Mouse (Mus musculus) layer of hippocampus, postnatal 25 days (tissue): ENCODE results near the gene Hsd3b1. TPM values are rescaled to one million over a fixed set of nuclear protein-coding genes. Genes with fewer than 3 reads are reported as not detected.
"Not testable (repeated sequence)": the region's sequence is repeated elsewhere in the genome, so short reads cannot be mapped to it uniquely, and the experiment has no call there.

Source experiments
- DNase-seq, 2 experiments: peaks; one replicate each; pipeline ENCODE4 v3.0.0; 2022; ENCODE audit warnings: mixed read lengths in 2 of 2, low spot score in 1 of 2; ENCODE audit errors: extremely low spot score in 1 of 2
- total RNA-seq, 2 experiments: library from RNA; stranded (reverse); gene quantifications; 2 replicates each; pipeline ENCODE4 v1.2.3; 2021

Gene Hsd3b1
- not detected for total RNA-seq

DNA sequence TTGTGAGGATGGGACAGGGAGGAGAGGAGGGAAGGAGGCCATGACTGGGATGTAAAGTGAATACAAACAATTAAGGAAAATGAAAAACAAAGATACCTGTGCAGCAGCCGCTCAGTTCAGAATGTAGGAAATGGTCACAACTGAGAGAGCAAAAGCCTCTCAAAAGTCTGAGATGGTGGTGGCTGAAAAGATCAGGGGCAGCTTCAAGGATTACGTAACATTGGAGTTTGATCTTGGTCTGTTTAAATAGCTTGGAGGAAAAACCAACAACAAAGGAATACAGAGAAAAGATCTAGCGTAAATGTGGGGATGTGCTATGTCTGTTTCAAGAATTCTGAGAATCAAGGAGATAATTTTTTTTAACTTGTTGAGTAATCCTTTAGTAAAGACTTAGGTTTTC, at the start of gene Hsd3b1:
Gene Hsd3b1, minus strand, starts transcription at position 219 of the 400 bp plus-strand sequence.
- no peak for DNase-seq

DNA sequence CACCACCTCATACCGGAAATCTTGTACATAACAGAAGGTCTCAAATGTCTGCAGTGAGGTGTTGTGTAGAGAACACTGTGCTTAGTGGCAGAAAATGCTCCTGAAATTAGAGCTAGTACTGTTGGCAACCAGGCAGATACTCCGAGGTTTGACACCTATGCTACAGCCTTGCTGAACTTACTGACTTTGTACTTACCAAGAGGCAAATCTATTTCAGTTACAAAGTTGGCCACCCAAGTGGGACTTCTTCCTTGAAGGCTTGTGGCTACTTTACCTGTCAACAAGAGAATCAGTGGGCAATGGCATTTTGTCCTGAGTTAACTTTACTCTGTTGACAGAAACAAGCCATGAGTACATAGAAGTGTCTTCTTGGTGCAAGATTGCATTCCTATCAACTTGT, 38.0 kb upstream of the Hsd3b1 start:
- DNase-seq: no peak

DNA sequence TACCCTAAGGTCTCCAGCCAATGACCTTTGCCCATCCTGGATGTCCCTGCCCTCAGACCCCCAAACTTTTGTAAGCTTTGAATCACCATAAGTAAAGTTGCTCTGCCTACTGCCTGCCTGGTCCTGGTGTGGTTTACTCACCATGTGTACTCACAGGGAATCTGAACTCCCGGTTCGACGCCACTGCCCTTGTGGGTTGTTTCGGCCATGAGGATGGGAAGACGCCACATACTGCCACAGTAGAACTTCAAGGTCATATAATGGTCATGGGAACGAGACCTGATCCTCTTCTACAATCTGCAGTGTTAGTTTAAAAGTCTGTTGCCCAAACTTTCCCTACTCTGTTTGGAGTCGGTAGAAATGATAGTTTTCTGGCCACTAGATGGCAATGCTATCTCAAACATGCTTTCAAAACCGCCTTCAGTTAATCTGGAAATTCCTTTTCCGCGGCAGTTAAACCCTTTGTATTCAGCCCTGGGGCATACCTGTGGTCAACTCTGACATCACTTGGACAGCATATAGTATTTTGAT, 35.5 kb upstream of the Hsd3b1 start:
- DNase-seq: no peak

DNA sequence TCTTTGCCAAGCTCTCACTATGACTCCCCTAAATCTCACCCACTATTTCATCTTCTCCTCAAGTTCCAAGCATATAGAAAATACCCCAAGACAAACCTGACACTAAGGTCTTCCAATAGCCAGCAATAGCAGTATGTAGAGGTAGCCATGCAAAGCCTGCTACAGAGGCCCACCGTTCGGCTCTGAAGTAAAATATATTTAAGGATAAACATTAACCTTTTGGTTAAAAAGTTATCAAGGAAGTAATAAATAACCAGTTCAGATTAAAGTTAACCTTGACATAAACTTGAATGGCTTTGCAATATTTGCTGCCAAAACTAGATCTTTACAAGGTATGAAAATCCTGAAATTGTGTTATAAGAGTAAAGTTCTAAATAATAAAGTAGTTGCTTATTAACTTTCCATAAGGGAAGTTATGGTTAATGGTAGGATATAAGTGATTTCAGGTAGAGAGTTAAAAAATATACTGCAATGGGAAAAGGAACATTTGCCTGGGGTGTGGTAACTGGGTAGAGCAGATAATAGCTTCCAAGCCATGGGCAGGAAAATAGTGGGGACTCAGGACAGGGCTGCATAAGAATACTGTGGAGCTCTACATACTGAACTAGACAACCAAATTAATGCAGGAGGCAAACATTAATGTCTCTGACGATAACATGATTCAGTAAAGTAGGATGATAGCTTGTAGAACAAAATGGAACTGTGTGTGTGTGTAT, 33.6 kb upstream of the Hsd3b1 start, which contains the start of gene Hao2:
Gene Hao2, minus strand, starts transcription at position 183 of the 716 bp plus-strand sequence.
- DNase-seq: no peak

DNA sequence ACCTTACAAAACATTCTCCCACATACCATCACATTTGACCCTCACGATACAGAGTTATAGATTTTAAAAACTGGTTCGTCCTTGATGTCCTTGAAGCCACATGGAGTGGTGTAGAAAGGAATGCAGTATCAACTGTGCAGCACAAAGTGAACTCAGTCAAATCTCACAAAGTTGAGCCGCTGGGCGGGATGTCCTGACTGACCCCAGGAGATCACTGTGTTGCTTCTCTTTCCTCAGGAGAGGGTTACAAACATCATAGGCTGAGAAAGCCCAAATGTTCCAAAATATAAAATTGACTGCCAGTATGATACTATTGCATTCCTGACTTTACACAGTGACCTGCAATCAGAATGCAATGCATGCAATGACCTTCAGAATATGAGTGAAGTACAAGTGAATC, 30.8 kb upstream of the Hsd3b1 start:
- DNase-seq: no peak

DNA sequence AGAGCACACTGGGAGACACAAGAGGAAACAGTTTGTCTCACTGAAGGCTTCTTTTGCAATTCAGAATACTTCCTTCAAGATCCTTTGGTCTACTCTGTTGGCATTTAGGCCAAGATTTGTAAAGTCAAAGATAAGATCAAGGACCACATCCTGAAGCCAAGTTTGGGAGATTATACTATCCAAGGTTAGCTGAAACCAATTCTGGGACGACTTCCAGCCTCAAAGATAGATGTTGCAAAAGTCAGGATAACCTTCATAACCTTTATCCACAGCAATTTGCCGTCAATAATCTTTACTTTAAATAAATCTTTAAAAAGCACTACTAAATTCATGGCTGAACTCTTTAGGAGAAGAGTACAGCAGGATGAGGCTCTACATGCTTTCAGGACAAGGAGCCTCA, 28.6 kb upstream of the Hsd3b1 start:
- DNase-seq: no peak

DNA sequence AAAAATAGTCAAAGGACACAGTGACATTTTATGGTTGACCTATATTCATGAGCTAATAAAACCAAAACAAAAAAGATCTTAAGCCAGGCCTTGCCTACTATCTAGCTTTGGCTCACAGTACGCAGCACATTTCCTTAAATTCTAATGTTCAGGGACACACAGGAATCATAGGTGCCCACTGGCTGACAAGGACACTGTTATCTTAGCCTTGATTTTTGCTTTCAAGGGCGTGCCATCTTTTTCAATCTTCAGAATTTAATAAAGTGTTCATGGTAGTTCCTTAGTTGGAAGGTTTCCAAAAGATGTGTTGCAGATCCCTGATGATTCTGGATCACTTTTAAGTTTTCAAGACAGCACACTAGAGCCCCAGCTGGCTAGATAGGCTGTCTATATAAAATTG, 21.2 kb upstream of the Hsd3b1 start:
- DNase-seq: no peak

DNA sequence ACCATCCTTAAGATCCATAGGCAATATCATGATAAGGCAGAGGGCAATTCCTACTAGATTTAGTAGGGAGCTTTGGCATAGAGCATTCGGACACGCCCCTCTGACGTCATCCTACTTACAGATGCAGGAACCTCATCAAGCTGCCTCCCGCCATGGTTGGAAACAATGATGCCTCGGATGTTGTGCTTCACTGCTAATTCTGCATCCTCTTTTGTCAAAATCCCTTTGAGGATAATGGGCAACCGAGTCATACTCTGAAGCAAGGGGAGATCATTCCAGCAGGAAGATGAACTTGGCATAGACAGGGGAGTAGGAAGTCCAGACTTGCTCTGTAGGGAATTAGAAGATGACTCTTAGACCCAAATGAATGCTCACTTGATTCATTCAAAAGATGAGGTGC, 20.6 kb upstream of the Hsd3b1 start:
- DNase-seq: no peak

DNA sequence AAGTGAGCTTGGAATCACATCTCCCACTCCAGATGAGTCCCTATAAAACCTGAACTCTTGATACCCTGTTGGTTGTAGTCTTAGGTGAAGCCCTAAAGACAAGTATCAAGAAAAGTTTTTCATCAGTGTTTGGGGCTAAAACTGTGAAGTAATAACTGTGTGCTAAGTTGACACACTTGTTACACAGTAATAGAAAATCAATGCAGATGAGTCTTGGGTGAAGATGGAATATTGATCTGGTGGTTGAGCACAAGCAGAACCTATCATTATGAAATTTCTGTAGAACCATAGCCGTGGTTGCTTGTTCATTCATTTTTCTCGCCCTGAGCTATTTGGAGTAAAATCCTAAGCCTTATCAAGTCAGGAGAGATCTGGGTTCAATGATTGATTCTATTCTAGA, 8.6 kb upstream of the Hsd3b1 start:
- DNase-seq: no peak

DNA sequence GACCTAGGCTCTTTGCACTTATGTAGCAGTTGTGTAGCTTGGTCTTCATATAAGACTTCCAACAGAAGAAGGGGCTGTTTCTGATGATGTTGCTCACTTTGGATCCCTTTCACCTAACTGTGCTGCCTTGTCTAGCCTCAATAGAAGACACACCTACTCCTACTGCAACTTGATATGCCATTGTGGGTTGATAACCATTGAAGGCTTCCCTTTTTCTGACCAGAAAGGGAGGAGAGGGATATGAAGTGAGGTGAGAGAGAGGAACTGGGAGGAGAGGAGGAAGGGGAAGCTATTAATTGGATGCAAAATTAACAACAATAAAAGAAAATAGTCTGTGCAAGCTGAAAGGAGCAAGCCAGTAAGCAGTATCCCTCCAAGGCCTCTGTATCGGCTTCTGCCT, 3.2 kb upstream of the Hsd3b1 start:
- no peak for DNase-seq

DNA sequence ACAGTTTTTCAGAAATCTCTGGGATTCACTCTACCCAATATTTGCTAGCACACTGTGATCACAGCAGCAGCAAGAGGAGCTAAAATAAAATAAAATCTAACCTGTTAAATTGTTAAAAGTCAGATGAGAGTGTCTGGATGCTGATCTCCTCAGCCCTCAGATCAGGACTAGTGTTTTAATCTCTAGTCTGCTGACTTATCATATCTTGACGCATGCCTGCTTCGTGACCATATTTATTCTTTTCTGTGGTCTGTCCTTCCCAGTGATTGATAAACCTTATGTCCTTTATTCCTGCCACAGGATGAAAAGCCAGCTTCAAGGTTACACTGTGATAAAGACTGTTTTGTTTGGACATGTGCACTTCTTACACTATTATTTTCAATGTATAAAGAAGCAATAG, 1.5 kb downstream of the Hsd3b1 start:
- DNase-seq: no peak

DNA sequence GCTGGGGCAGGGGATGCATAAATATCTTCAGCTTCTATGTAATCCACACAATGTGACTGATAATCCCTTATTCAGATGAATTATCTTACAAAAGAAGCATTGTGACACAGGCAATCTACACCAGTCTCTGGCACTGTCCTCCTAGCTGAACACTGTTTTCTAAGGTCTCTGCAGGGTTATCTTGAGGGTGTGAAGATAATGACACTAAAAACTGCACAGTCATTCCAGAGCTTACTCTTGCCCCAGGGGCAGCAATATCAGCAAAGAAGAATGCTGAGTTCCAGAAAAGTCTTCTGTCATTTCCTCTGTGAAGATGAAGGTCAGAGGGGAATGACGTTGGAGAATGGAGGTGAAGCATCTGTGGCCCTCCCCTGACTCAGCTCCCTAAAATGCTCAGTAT, 2.7 kb downstream of the Hsd3b1 start:
- DNase-seq: no peak

DNA sequence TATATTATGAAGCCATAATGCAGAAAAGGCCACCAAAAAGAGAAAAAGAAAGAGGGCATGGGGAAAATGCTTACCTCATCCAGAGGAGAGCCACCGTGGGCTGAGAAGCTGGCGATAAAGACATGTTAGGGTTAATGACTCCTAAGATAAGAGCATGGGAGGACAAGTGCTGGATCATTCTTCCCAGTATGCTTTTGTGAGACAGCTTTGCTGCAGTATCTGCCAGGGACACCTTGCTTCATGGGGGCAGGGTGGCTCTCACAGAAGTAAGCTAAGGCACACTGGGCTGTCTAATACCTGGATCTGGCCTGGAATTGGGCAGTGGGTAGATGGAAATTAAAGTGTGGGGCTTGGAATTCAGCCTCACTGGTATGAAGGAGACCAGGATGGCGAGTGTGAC, 4.4 kb downstream of the Hsd3b1 start:
- no peak for DNase-seq

DNA sequence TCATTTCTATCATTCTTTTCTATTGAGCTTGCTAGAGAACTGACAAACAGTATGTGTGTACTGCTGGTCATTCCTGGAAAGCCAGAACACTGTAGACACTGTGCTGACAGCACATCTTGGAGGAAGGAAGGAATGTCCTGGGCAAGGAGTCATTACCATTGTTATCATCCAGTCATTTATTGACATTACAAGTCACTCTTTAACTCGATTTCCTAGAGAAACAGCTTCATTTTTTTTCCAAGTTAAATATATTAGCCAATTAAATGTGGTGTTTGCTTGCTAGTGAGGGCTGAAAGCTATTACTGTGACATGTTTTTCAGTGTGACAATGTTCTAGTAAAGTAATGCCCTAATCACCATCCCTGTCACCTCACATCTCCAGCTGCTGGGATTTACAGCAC, 5.9 kb downstream of the Hsd3b1 start:
- no peak for DNase-seq

DNA sequence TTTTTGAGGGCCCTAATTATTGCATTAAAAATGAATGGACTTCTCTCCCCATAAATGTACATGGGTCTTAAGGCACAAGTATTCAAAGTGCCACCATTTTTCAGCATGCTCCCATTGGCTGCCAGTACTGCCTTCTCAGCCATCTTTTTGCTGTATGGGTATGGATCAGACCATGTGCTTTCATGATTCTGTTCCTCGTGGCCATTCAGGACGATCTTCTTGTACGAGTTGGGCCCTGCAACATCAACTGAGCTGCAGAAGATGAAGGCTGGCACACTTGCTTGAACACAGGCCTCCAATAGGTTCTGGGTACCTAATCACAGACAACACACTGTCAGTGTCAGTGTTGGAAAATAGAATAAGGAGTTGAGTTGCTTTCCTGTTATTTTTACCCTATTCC, 6.5 kb downstream of the Hsd3b1 start:
- DNase-seq: no peak

DNA sequence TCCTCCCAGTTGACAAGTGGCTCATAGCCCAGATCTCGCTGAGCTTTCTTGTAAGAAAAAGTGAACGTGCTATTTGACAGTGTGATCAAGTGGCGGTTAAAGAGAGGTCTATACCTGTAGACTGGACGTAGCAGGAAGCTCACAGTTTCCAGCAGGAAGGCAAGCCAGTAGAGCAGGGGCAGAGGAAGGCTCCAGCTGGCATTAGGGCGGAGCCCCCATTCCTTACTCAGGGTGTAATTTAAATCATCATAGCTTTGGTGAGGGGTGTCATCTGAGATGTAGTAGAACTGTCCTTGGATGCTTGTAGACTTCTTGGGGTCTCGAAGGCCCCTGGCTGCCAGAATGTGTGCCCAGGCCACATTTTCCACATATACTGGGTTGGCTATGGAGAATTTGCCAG, 7.0 kb downstream of the Hsd3b1 start:
- DNase-seq: no peak

DNA sequence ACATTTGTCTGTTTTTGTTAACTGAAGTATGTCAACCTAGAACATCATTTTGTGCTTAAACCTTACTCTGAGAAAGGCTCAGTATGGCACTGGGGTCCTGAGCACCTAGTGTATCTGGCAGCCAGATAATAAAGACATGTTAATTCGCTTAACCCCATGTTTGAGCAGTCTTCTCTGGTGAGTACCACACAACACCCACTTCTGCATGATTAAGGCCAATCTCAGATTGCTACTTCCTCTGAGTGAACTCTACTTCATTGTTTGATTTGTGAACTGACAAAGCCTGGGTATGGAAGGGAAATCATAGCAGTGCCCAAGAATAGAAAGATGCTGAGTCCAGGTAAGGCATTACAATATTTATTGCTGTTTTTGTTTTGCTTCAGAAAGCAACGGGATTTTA, 7.7 kb downstream of the Hsd3b1 start:
- DNase-seq: no peak

DNA sequence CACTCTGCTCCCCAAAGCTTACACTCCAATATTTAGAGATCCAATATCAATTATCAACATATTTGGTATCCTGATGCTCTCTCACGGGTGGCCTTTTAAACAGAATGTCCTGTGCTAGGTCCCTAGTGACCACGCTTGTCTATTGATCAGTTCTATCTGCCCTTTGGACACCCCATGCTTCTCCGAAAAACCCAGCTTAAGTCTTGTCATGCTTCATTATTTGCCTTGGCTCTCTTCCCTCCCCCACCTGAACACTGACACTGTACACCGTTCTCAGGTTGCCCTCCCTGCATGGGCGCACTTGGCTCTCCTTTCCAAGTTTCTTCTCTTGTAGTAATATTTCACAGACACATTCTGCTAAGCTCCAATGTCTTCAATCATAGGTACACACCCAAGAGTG, 9.3 kb downstream of the Hsd3b1 start:
- DNase-seq: no peak

DNA sequence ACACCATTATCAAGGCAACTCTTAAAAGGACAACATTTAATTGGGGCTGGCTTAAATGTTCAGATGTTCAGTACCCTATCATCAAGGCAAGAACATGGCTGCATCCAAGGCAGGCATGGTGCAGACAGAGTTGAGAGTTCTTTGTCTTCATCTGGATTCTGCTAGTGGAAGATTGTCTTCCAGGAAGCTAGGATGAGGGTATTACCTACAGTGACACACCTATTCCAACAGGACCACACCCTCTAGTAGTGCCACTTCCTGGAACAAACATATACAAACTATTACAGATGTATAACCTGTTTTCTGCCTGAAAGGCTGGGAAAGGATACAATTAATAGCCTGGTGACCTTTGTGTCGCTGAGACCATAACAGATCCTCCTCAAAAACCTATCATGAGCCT, 10.7 kb downstream of the Hsd3b1 start:
- no peak for DNase-seq

DNA sequence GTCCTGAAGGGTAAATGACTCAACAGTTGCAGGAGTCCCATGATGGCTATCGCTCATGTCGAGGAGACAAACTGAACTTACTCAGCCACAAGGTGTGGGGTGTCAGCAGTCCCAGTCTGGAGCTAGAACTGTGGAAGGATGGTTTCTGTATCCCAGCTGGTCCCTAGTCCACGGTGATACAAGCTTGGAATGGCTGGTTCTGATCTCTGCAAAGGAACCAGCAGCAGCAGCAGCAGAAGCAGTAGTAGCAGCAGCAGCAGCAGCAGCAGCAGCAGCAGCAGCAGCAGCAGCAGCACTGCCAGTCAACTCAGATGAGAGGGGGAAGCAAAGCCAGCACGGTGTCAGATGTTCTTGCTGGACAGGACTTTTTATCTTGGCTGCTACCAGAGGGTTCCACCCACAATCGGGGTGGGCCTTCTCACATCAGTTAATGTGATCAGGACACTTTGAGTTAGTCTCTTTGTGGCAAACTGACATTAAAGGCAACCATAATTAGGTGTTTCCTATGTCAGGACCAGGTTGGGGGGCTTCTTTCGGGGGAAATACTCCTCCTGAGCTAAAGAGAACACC, 45.4 kb downstream of the Hsd3b1 start, which contains the start of gene Hsd3b6:
Gene Hsd3b6, minus strand, starts transcription at position 343 of the 570 bp plus-strand sequence.
- no peak for DNase-seq

DNA sequence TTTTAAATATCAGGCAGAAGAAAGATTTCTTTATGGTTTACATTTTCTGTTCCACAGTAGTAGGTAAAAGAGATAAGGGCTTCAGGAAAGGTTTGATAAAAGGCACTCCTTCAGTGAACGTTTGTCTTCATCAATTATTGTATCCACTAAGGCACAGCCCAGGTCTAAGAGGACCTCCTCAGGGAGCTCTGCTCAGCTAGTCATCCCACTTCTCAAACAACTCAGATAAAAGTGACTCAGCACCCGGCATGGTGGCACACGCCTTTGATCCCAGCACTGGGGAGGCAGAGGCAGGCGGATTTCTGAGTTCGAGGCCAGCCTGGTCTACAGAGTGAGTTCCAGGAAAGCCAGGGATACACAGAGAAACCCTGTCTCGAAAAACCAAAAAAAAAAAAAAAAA, 46.9 kb downstream of the Hsd3b1 start:
- DNase-seq: not testable (repeated sequence)

DNA sequence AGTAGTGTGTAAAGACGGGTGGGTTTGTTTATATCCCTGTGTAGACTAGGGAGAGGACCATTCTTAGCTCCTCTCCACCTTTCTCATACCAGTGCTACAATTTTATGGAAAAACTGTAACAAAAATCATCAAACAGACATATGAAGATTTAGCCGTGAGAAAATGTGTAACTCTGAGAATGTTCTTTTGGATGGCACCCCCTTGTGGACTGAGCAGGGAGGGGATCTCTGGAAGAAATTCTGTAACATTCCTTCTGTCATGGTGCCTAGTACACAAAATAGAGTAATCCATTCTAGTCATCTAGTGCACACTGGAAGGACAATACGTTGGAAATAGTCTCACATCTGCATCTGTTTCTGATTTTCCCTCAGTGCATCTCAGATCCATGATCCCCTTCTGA, 54.6 kb downstream of the Hsd3b1 start:
- DNase-seq: not testable (repeated sequence)
